In genomic region chr19:23354738-23355137, GRCm38 (mm10) we compare ENCODE assay signal across 26 mouse cellular contexts.
DNase-seq lines count a peak whose midpoint lies in the region; ATAC-seq and TF ChIP-seq lines count a peak whose summit lies in the region.
"Had no signal": no experiment of that assay in that cellular context is flagged by ENCODE, and none has a peak within 500 bp of the region (broad histone marks: within the 10 kb centered on the region; RNA-seq: fewer than 3 reads in every experiment).

No protein-coding gene starts in this region.

- H3K9me3 ChIP-seq in kidney, postnatal 0 days (replicated peaks; ENCODE audit: low read length), result no peaks in the 10 kb centered on the region
- H3K9me3 ChIP-seq: embryonic facial prominence, embryonic 13.5 days; forebrain, embryonic 15.5 days; heart, embryonic 15.5 days; hindbrain, embryonic 15.5 days; liver, embryonic 13.5 days; midbrain, embryonic 13.5 days; neural tube, embryonic 12.5 days had no signal

- H3K27ac ChIP-seq in kidney, postnatal 0 days, result peak overlapping the region; percentile 26; the same call in 1 of the 2 replicates
- H3K27ac ChIP-seq: embryonic facial prominence, embryonic 13.5 days; forebrain, embryonic 15.5 days; heart, embryonic 15.5 days; hindbrain, embryonic 15.5 days; left cerebral cortex, adult 2 months; liver, embryonic 13.5 days; midbrain, embryonic 13.5 days; neural tube, embryonic 12.5 days had no signal

- no peaks in the 10 kb centered on the region for H3K27me3 ChIP-seq in kidney, postnatal 0 days (ENCODE audit: insufficient read depth, low read length)
- H3K27me3 ChIP-seq: embryonic facial prominence, embryonic 13.5 days; forebrain, embryonic 15.5 days; heart, embryonic 15.5 days; hindbrain, embryonic 15.5 days; liver, embryonic 13.5 days; midbrain, embryonic 13.5 days; neural tube, embryonic 12.5 days had no signal

- H3K4me3 ChIP-seq in kidney, postnatal 0 days (replicated peaks; ENCODE audit: low read depth, low read length), result no peak overlapping the region
- H3K4me3 ChIP-seq: embryonic facial prominence, embryonic 13.5 days; forebrain, embryonic 15.5 days; heart, embryonic 15.5 days; hindbrain, embryonic 15.5 days; left cerebral cortex, adult 2 months; liver, embryonic 13.5 days; midbrain, embryonic 13.5 days; neural tube, embryonic 12.5 days had no signal

- H3K9ac ChIP-seq in kidney, postnatal 0 days (ENCODE audit: low read depth, low read length), result no peak overlapping the region
- H3K9ac ChIP-seq: embryonic facial prominence, embryonic 13.5 days; forebrain, embryonic 15.5 days; heart, embryonic 15.5 days; hindbrain, embryonic 15.5 days; liver, embryonic 13.5 days; midbrain, embryonic 13.5 days; neural tube, embryonic 12.5 days had no signal

- 83% methylated on average over 6 of the region's 6 CpGs for WGBS in kidney, postnatal 0 days

- ATAC-seq in kidney, postnatal 0 days (replicated peaks; ENCODE audit: low FRiP score, low read depth), result no peak
- ATAC-seq: activated CD4-positive, CD25-positive, alpha-beta regulatory T cell, adult 4 months; forebrain, embryonic 15.5 days; midbrain, embryonic 13.5 days had no signal

- no peak for TF ChIP-seq CTCF in kidney, postnatal 0 days (IDR thresholded peaks at IDR 0.05; ENCODE audit: low read depth)

- peaks cover 5% of the 10 kb centered on the region; the same call in 1 of the 2 replicates for H3K4me1 ChIP-seq in kidney, postnatal 0 days (replicated peaks; ENCODE audit: insufficient read depth, low read length)
- H3K4me1 ChIP-seq: hindbrain, embryonic 15.5 days; midbrain, embryonic 13.5 days; neural tube, embryonic 12.5 days had no signal

- no peaks in the 10 kb centered on the region for H3K36me3 ChIP-seq in kidney, postnatal 0 days (ENCODE audit: insufficient read depth, low read length)
- H3K36me3 ChIP-seq: embryonic facial prominence, embryonic 13.5 days; forebrain, embryonic 15.5 days; heart, embryonic 15.5 days; hindbrain, embryonic 15.5 days; liver, embryonic 13.5 days; midbrain, embryonic 13.5 days; neural tube, embryonic 12.5 days had no signal

- H3K4me2 ChIP-seq in kidney, postnatal 0 days (ENCODE audit: low read length), result no peak overlapping the region
- H3K4me2 ChIP-seq: embryonic facial prominence, embryonic 13.5 days; forebrain, embryonic 15.5 days; heart, embryonic 15.5 days; hindbrain, embryonic 15.5 days; liver, embryonic 13.5 days; midbrain, embryonic 13.5 days; neural tube, embryonic 12.5 days had no signal

- no peak for DNase-seq in kidney, postnatal 0 days (ENCODE audit: low spot score)
- no peak for DNase-seq in kidney, adult 9 months
- DNase-seq in urinary bladder, postnatal 14 days (ENCODE audit: low spot score), result peak; percentile 26
- DNase-seq in urinary bladder, postnatal 10 days (ENCODE audit: low spot score), result no peak
- DNase-seq in NIH3T3 (ENCODE audit: low read depth), result peak; percentile 14
- DNase-seq in cerebellum, adult 18-20 months, result no peak
- no peak for DNase-seq in gastrocnemius, postnatal 25 days
- DNase-seq: adrenal gland, adult 8-10 months; cerebellum, adult 2 months; cerebellum, postnatal 36 days; embryo, embryonic 11 days; gastrocnemius, postnatal 10 days; layer of hippocampus, adult 9-11 months; liver, embryonic 13.5 days; lung, adult 2 months; right cerebral cortex, postnatal 25 days; spleen, adult 18-20 months; thymus, postnatal 25 days had no signal

Comparison
In these comparisons a context has a peak if more than half of its experiments do, and no peak if none do; other contexts are left out.
1. DNase-seq: peak in urinary bladder, postnatal 14 days (single experiment) and NIH3T3 (single experiment); none in kidney, postnatal 0 days (single experiment), kidney, adult 9 months (single experiment), urinary bladder, postnatal 10 days (single experiment), cerebellum, adult 18-20 months (0 of 2) and gastrocnemius, postnatal 25 days (single experiment).